Mouse (Mus musculus) erythroid progenitor cell, adult 5-6 weeks (primary cell): ENCODE measurements around the gene Bcas3. TPM values are rescaled to one million over a fixed set of nuclear protein-coding genes. Genes with fewer than 3 reads are reported as not detected.
A peak's percentile ranks its signal among the peaks of the same experiment; 100 is the strongest.
"Not testable (repeated sequence)": the region's sequence is repeated elsewhere in the genome, so short reads cannot be mapped to it uniquely, and the experiment has no call there.

ENCODE experiments used
- ATAC-seq: replicated peaks from 2 replicates; pipeline ENCODE4 v1.8.0; 2016; ENCODE audit warnings: moderate number of reproducible peaks, mild to moderate bottlenecking, moderate TSS enrichment, inconsistent platforms; ENCODE audit not compliant: poor library complexity, low FRiP score, severe bottlenecking
- total RNA-seq, 2 experiments: library from RNA; stranded (forward) in 1 of 2; stranded (reverse) in 1 of 2; fragments of 150-400 nt in 1 of 2; fragments of 186-747, 209-891 nt in 1 of 2; gene quantifications; 2 replicates each; pipeline versions ENCODE4 v1.2.3 to v1.2.4; 2015 to 2017; ENCODE audit warnings: low replicate concordance in 2 of 2

Gene Bcas3
- total RNA-seq, 2 experiments from 2014 or later = 35.8 to 60.8 TPM

- no peak for ATAC-seq
Measured at GRCm38 (mm10) chr11:85461536-85461935, 108.6 kb downstream of the Bcas3 start.

GRCm38 (mm10) chr11:85469526-85469925 lies 116.6 kb downstream of the Bcas3 start:
- no peak for ATAC-seq

- ATAC-seq = no peak
Measured at GRCm38 (mm10) chr11:85470508-85470907, 117.5 kb downstream of the Bcas3 start.

GRCm38 (mm10) chr11:85474326-85474725 lies 121.4 kb downstream of the Bcas3 start:
- no peak for ATAC-seq

- peak; percentile 63; the same call in 1 of the 2 replicates for ATAC-seq
Measured at GRCm38 (mm10) chr11:85482737-85483467, 129.9 kb downstream of the Bcas3 start.

GRCm38 (mm10) chr11:85485197-85485940 lies 132.4 kb downstream of the Bcas3 start:
- ATAC-seq = no peak

GRCm38 (mm10) chr11:85487501-85487900 lies 134.5 kb downstream of the Bcas3 start:
- ATAC-seq = no peak

GRCm38 (mm10) chr11:85492231-85492630 lies 139.3 kb downstream of the Bcas3 start:
- ATAC-seq = no peak

- no peak for ATAC-seq
Measured at GRCm38 (mm10) chr11:85492666-85493065, 139.7 kb downstream of the Bcas3 start.

- no peak for ATAC-seq
Measured at GRCm38 (mm10) chr11:85499561-85499960, 146.6 kb downstream of the Bcas3 start.

GRCm38 (mm10) chr11:85502031-85502430 lies 149.1 kb downstream of the Bcas3 start:
- no peak for ATAC-seq

- ATAC-seq = not testable (repeated sequence)
Measured at GRCm38 (mm10) chr11:85504812-85505211, 151.8 kb downstream of the Bcas3 start.

GRCm38 (mm10) chr11:85505811-85506210 lies 152.8 kb downstream of the Bcas3 start:
- no peak for ATAC-seq

- ATAC-seq = no peak
Measured at GRCm38 (mm10) chr11:85509334-85509733, 156.4 kb downstream of the Bcas3 start.

- ATAC-seq = no peak
Measured at GRCm38 (mm10) chr11:85511270-85511904, 158.4 kb downstream of the Bcas3 start.

GRCm38 (mm10) chr11:85516724-85517123 lies 163.8 kb downstream of the Bcas3 start:
- ATAC-seq = no peak

GRCm38 (mm10) chr11:85518025-85518756 lies 165.2 kb downstream of the Bcas3 start:
- ATAC-seq = no peak

GRCm38 (mm10) chr11:85520236-85520635 lies 167.3 kb downstream of the Bcas3 start:
- no peak for ATAC-seq

GRCm38 (mm10) chr11:85520996-85521395 lies 168.0 kb downstream of the Bcas3 start:
- ATAC-seq = no peak

- no peak for ATAC-seq
Measured at GRCm38 (mm10) chr11:85523646-85524045, 170.7 kb downstream of the Bcas3 start.
